In the genomic region with DNA sequence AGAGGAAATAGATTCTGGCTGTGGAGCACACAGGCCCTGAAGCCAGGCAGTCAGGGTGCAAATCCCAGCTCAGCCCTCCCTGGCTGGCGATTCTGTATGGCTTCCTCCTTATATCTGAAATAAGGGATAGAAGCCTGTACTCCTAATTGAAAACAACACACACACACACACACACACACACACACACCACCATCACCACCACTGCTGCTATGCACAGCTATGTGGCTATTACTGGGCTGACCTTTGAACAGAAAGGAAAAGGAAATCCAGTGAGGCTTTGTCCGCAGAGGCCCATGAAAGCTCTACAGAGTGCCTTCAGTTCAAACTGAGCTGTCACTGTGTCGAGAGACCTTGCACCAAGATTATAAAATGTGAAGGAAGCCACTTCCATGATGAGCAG, we compare ENCODE assay signal across 10 mouse cellular contexts.
DNase-seq lines count a peak whose midpoint lies in the region; ATAC-seq and TF ChIP-seq lines count a peak whose summit lies in the region.
"Had no signal": no experiment of that assay in that cellular context is flagged by ENCODE, and none has a peak within 500 bp of the region (broad histone marks: within the 10 kb centered on the region; RNA-seq: fewer than 3 reads in every experiment).

No protein-coding gene starts in this region.

- no peak for DNase-seq in heart, adult 2 months
- no peak for DNase-seq in heart, adult 8-10 months (ENCODE audit: low spot score)
- DNase-seq in adrenal gland, adult 8-10 months = no peak
- DNase-seq in adrenal gland, postnatal 14 days = no peak
- no peak for DNase-seq in yolk sac, embryonic 10.5 days (ENCODE audit: low spot score)
- DNase-seq: B cell, adult 2 months; right cerebral cortex, postnatal 14 days had no signal

- TF ChIP-seq POLR2A in heart, adult 2 months (IDR thresholded peaks at IDR 0.05; ENCODE audit: insufficient read depth, low read depth, low read length) = no peak
- no peak for TF ChIP-seq POLR2A in bone marrow macrophage, adult 2 months (IDR thresholded peaks at IDR 0.05; ENCODE audit: borderline replicate concordance, low read depth, low read length)

- peaks cover 59% of the 10 kb centered on the region for H3K4me1 ChIP-seq in heart, adult 2 months (ENCODE audit: control insufficient read depth, insufficient read depth, low read length)
- peaks cover 58% of the 10 kb centered on the region for H3K4me1 ChIP-seq in bone marrow macrophage, adult 2 months (ENCODE audit: control insufficient read depth, insufficient read depth, low read length)
- H3K4me1 ChIP-seq in hindbrain, embryonic 15.5 days (replicated peaks) = peaks cover 85% of the 10 kb centered on the region
- peaks cover 97% of the 10 kb centered on the region for H3K4me1 ChIP-seq in liver, embryonic 15.5 days (replicated peaks)

- peaks cover 16% of the 10 kb centered on the region for H3K36me3 ChIP-seq in heart, adult 2 months (ENCODE audit: control insufficient read depth, insufficient read depth, low read length)
- H3K36me3 ChIP-seq in hindbrain, embryonic 15.5 days = no peaks in the 10 kb centered on the region
- H3K36me3 ChIP-seq in liver, embryonic 15.5 days (replicated peaks) = no peaks in the 10 kb centered on the region

- no peak for TF ChIP-seq CTCF in heart, adult 2 months (IDR thresholded peaks at IDR 0.05)
- no peak for TF ChIP-seq CTCF in bone marrow macrophage, adult 2 months (IDR thresholded peaks at IDR 0.05; ENCODE audit: low read depth, low read length)

- 31% methylated on average over 3 of the region's 3 CpGs for WGBS in heart, adult 2 months
- 47% methylated on average over 3 of the region's 3 CpGs for WGBS in hindbrain, embryonic 15.5 days
- 61% methylated on average over 3 of the region's 3 CpGs for whole genome bisulfite sequencing in liver, embryonic 15.5 days (ENCODE audit: insufficient replicate concordance)

- no peak overlapping the region for H3K4me2 ChIP-seq in hindbrain, embryonic 15.5 days
- H3K4me2 ChIP-seq in liver, embryonic 15.5 days = peak overlapping the region; percentile 48

- no peak for ATAC-seq in hindbrain, embryonic 15.5 days (ENCODE audit: low FRiP score, low read depth)
- ATAC-seq in liver, embryonic 15.5 days (ENCODE audit: insufficient read depth) = no peak

- no peaks in the 10 kb centered on the region for H3K9me3 ChIP-seq in hindbrain, embryonic 15.5 days
- H3K9me3 ChIP-seq in liver, embryonic 15.5 days (replicated peaks) = no peaks in the 10 kb centered on the region

- H3K9ac ChIP-seq in heart, adult 2 months (ENCODE audit: low read depth, low read length) = no peak overlapping the region; the same call in 1 of the 2 replicates
- H3K9ac ChIP-seq in hindbrain, embryonic 15.5 days = no peak overlapping the region
- H3K9ac ChIP-seq in liver, embryonic 15.5 days = peak overlapping the region; percentile 9; the same call in 1 of the 2 replicates

- peak overlapping the region; percentile 63 for H3K27ac ChIP-seq in heart, adult 2 months
- peak overlapping the region; percentile 48; the same call in 1 of the 2 replicates for H3K27ac ChIP-seq in bone marrow macrophage, adult 2 months (ENCODE audit: insufficient read depth, low read depth, low read length)
- peak overlapping the region; percentile 55 for H3K27ac ChIP-seq in hindbrain, embryonic 15.5 days (replicated peaks)
- H3K27ac ChIP-seq in liver, embryonic 15.5 days (replicated peaks) = peak overlapping the region; percentile 92

- TF ChIP-seq EP300 in heart, adult 2 months (IDR thresholded peaks at IDR 0.05; ENCODE audit: insufficient read depth, low read depth, low read length) = no peak

- H3K79me2 ChIP-seq in heart, adult 2 months (replicated peaks; ENCODE audit: control insufficient read depth, insufficient read depth, low read length) = peaks cover 9% of the 10 kb centered on the region

- intact Hi-C loops in heart, adult 2 months (cut with DNase I) = no loop called here

- no peaks in the 10 kb centered on the region for H3K27me3 ChIP-seq in heart, adult 2 months (ENCODE audit: control insufficient read depth, insufficient read depth, low read length)
- H3K27me3 ChIP-seq in hindbrain, embryonic 15.5 days = no peaks in the 10 kb centered on the region
- no peaks in the 10 kb centered on the region for H3K27me3 ChIP-seq in liver, embryonic 15.5 days

- no peak overlapping the region for H3K4me3 ChIP-seq in heart, adult 2 months
- no peak overlapping the region for H3K4me3 ChIP-seq in bone marrow macrophage, adult 2 months (ENCODE audit: insufficient read depth, low read length)
- no peak overlapping the region for H3K4me3 ChIP-seq in hindbrain, embryonic 15.5 days
- no peak overlapping the region for H3K4me3 ChIP-seq in liver, embryonic 15.5 days (replicated peaks)
